In genomic region chr8:64618618-64619017, GRCm38 (mm10) we compare ENCODE assay signal across 8 mouse cellular contexts.
DNase-seq lines count a peak whose midpoint lies in the region; ATAC-seq and TF ChIP-seq lines count a peak whose summit lies in the region.

No protein-coding gene starts in this region.

- peak; percentile 47 for DNase-seq in gastrocnemius, adult 18-20 months (ENCODE audit: low spot score)
- no peak for DNase-seq in gastrocnemius, postnatal 25 days
- peak; percentile 30 for DNase-seq in c-Kit-positive CD71-positive TER-119-negative erythroid progenitor cells, embryonic 14.5 days (ENCODE audit: low read depth)
- DNase-seq in kidney, adult 2 months: peak; percentile 65
- DNase-seq in lung, postnatal 0 days (ENCODE audit: low spot score): peak; percentile 62
- peak; percentile 49 for DNase-seq in ovary, postnatal 36 days (ENCODE audit: low spot score)

- no peak overlapping the region for H3K27ac ChIP-seq in forebrain, embryonic 12.5 days
- H3K27ac ChIP-seq in kidney, adult 2 months (ENCODE audit: insufficient read depth, low read depth, low read length): no peak overlapping the region
- H3K27ac ChIP-seq in lung, postnatal 0 days (ENCODE audit: low read length): no peak overlapping the region

- no peak for TF ChIP-seq EP300 in lung, postnatal 0 days (IDR thresholded peaks at IDR 0.05)

- no peaks in the 10 kb centered on the region for H3K27me3 ChIP-seq in E14TG2a.4 (ENCODE audit: insufficient read depth, low read length)
- H3K27me3 ChIP-seq in forebrain, embryonic 12.5 days: no peaks in the 10 kb centered on the region
- H3K27me3 ChIP-seq in kidney, adult 2 months (replicated peaks; ENCODE audit: control insufficient read depth, insufficient read depth, low read length): no peaks in the 10 kb centered on the region
- no peaks in the 10 kb centered on the region for H3K27me3 ChIP-seq in lung, postnatal 0 days (replicated peaks; ENCODE audit: insufficient read depth, low read length)

- peak; percentile 76 for ATAC-seq in forebrain, embryonic 12.5 days (ENCODE audit: low FRiP score)
- ATAC-seq in lung, postnatal 0 days: 0 out of 2 replicates have a peak, but pooled peaks have one; percentile 40

- WGBS in forebrain, embryonic 12.5 days: 50% methylated on average over 11 of the region's 11 CpGs
- 55% methylated on average over 11 of the region's 11 CpGs for WGBS in kidney, adult 2 months
- 55% methylated on average over 11 of the region's 11 CpGs for WGBS in lung, postnatal 0 days

- TF ChIP-seq POLR2A in kidney, adult 2 months (IDR thresholded peaks at IDR 0.05; ENCODE audit: low read depth, low read length): no peak

- H3K36me3 ChIP-seq in E14TG2a.4 (ENCODE audit: insufficient read depth, low read length): no peaks in the 10 kb centered on the region
- H3K36me3 ChIP-seq in forebrain, embryonic 12.5 days (replicated peaks): peaks cover 24% of the 10 kb centered on the region
- no peaks in the 10 kb centered on the region for H3K36me3 ChIP-seq in kidney, adult 2 months (ENCODE audit: control insufficient read depth, insufficient read depth, low read length)
- H3K36me3 ChIP-seq in lung, postnatal 0 days (ENCODE audit: insufficient read depth, low read length): no peaks in the 10 kb centered on the region

- H3K9ac ChIP-seq in forebrain, embryonic 12.5 days: no peak overlapping the region
- no peak overlapping the region for H3K9ac ChIP-seq in lung, postnatal 0 days (replicated peaks; ENCODE audit: low read depth)

- no peaks in the 10 kb centered on the region for H3K9me3 ChIP-seq in E14TG2a.4 (ENCODE audit: low read length)
- H3K9me3 ChIP-seq in forebrain, embryonic 12.5 days: no peaks in the 10 kb centered on the region
- no peaks in the 10 kb centered on the region for H3K9me3 ChIP-seq in lung, postnatal 0 days (ENCODE audit: low read length)

- H3K4me3 ChIP-seq in E14TG2a.4 (replicated peaks; ENCODE audit: low read length): no peak overlapping the region
- no peak overlapping the region for H3K4me3 ChIP-seq in forebrain, embryonic 12.5 days (replicated peaks)
- no peak overlapping the region for H3K4me3 ChIP-seq in kidney, adult 2 months (ENCODE audit: insufficient read depth, low read depth, low read length)
- no peak overlapping the region for H3K4me3 ChIP-seq in lung, postnatal 0 days (ENCODE audit: low read depth, low read length)

- H3K4me1 ChIP-seq in E14TG2a.4 (replicated peaks; ENCODE audit: low read depth, low read length): peaks cover 31% of the 10 kb centered on the region
- peaks cover 8% of the 10 kb centered on the region for H3K4me1 ChIP-seq in forebrain, embryonic 12.5 days
- H3K4me1 ChIP-seq in kidney, adult 2 months (ENCODE audit: control insufficient read depth, insufficient read depth, low read length): no peaks in the 10 kb centered on the region
- no peaks in the 10 kb centered on the region for H3K4me1 ChIP-seq in lung, postnatal 0 days (ENCODE audit: insufficient read depth, low read depth, low read length)

- no peak overlapping the region for H3K4me2 ChIP-seq in forebrain, embryonic 12.5 days
- H3K4me2 ChIP-seq in lung, postnatal 0 days (replicated peaks; ENCODE audit: low read depth, low read length): no peak overlapping the region

- peak; percentile 81 for TF ChIP-seq CTCF in E14TG2a.4 (conservative IDR thresholded peaks at IDR 0.05; ENCODE audit: low read length)
- peak; percentile 85 for TF ChIP-seq CTCF in kidney, adult 2 months (conservative IDR thresholded peaks at IDR 0.05; ENCODE audit: insufficient read depth, insufficient read length, low read depth, low read length)
- peak; percentile 83 for TF ChIP-seq CTCF in lung, postnatal 0 days (IDR thresholded peaks at IDR 0.05)
